Comparison of ENCODE assay signal across 25 mouse cellular contexts in genomic region chr7:138854201-138854600, GRCm38 (mm10). TPM values are rescaled to one million over a fixed set of nuclear protein-coding genes. Genes with fewer than 3 reads are reported as not detected.
DNase-seq lines count a peak whose midpoint lies in the region; ATAC-seq and TF ChIP-seq lines count a peak whose summit lies in the region.
"Had no signal": no experiment of that assay in that cellular context is flagged by ENCODE, and none has a peak within 500 bp of the region (broad histone marks: within the 10 kb centered on the region; RNA-seq: fewer than 3 reads in every experiment).

No protein-coding gene starts in this region.

- no peak overlapping the region for H3K9ac ChIP-seq in midbrain, embryonic 11.5 days (ENCODE audit: low read length)
- no peak overlapping the region for H3K9ac ChIP-seq in midbrain, embryonic 14.5 days (replicated peaks; ENCODE audit: low read length)
- H3K9ac ChIP-seq in ES-Bruce4 (ENCODE audit: low read depth, poor library complexity, severe bottlenecking) (no peak overlapping the region), ES-E14 (ENCODE audit: insufficient read depth, low read depth, low read length, poor library complexity, severe bottlenecking) (no peak overlapping the region)
- no peak overlapping the region for H3K9ac ChIP-seq in hindbrain, embryonic 16.5 days (ENCODE audit: low read depth, low read length)
- H3K9ac ChIP-seq: embryonic facial prominence, embryonic 12.5 days; forebrain, embryonic 13.5 days; forebrain, embryonic 15.5 days; forebrain, postnatal 0 days had no signal

- H3K4me3 ChIP-seq in midbrain, embryonic 11.5 days (ENCODE audit: low read depth, low read length), result no peak overlapping the region
- no peak overlapping the region for H3K4me3 ChIP-seq in midbrain, embryonic 14.5 days (replicated peaks; ENCODE audit: low read depth, low read length)
- H3K4me3 ChIP-seq in ES-Bruce4 (ENCODE audit: low read depth, low read length) (no peak overlapping the region), ES-E14 (ENCODE audit: insufficient read depth in 1 of 2, low read depth in 1 of 2, low read length in 2 of 2, poor library complexity in 1 of 2, severe bottlenecking in 1 of 2) (no peak overlapping the region)
- H3K4me3 ChIP-seq in hindbrain, embryonic 16.5 days (ENCODE audit: low read length), result no peak overlapping the region
- H3K4me3 ChIP-seq: embryonic facial prominence, embryonic 10.5 days; embryonic facial prominence, embryonic 12.5 days; forebrain, embryonic 13.5 days; forebrain, embryonic 15.5 days had no signal

- no peaks in the 10 kb centered on the region for H3K36me3 ChIP-seq in midbrain, embryonic 11.5 days (ENCODE audit: control insufficient read depth, insufficient read depth, low read length)
- peaks cover 55% of the 10 kb centered on the region for H3K36me3 ChIP-seq in midbrain, embryonic 14.5 days (ENCODE audit: control insufficient read depth, insufficient read depth, low read length)
- H3K36me3 ChIP-seq in ES-Bruce4 (ENCODE audit: control insufficient read depth, insufficient read depth, low read length, poor library complexity, severe bottlenecking) (peaks cover 24% of the 10 kb centered on the region), ES-E14 (ENCODE audit: control insufficient read depth, insufficient read depth, low read length, poor library complexity, severe bottlenecking) (peaks cover 28% of the 10 kb centered on the region)
- H3K36me3 ChIP-seq in hindbrain, embryonic 16.5 days (ENCODE audit: control insufficient read depth, insufficient read depth, low read length), result peaks cover 6% of the 10 kb centered on the region

- WGBS in midbrain, embryonic 11.5 days, result 93% methylated on average over 2 of the region's 2 CpGs
- WGBS in midbrain, embryonic 14.5 days, result over 99% methylated on average over 2 of the region's 2 CpGs
- WGBS in hindbrain, embryonic 16.5 days, result 95% methylated on average over 2 of the region's 2 CpGs

- no peaks in the 10 kb centered on the region for H3K9me3 ChIP-seq in midbrain, embryonic 11.5 days (ENCODE audit: control insufficient read depth, low read length)
- H3K9me3 ChIP-seq in midbrain, embryonic 14.5 days (ENCODE audit: control insufficient read depth, low read length), result no peaks in the 10 kb centered on the region
- H3K9me3 ChIP-seq in ES-Bruce4 (replicated peaks; ENCODE audit: control insufficient read depth, insufficient read depth, low read length, poor library complexity, severe bottlenecking) (no peaks in the 10 kb centered on the region), ES-E14 (ENCODE audit: control insufficient read depth, insufficient read depth, low read depth, low read length) (no peaks in the 10 kb centered on the region)
- H3K9me3 ChIP-seq in hindbrain, embryonic 16.5 days (ENCODE audit: control insufficient read depth, low read length), result no peaks in the 10 kb centered on the region
- H3K9me3 ChIP-seq: embryonic facial prominence, embryonic 10.5 days; embryonic facial prominence, embryonic 12.5 days; forebrain, embryonic 13.5 days; forebrain, embryonic 15.5 days; G1E had no signal

- no peak overlapping the region for H3K4me2 ChIP-seq in midbrain, embryonic 11.5 days
- H3K4me2 ChIP-seq in midbrain, embryonic 14.5 days (ENCODE audit: low read length), result no peak overlapping the region
- no peak overlapping the region for H3K4me2 ChIP-seq in hindbrain, embryonic 16.5 days (ENCODE audit: low read length)
- H3K4me2 ChIP-seq: embryonic facial prominence, embryonic 12.5 days; forebrain, embryonic 13.5 days; forebrain, embryonic 15.5 days had no signal

- no peak for TF ChIP-seq EP300 in ES-Bruce4 (IDR thresholded peaks at IDR 0.05; ENCODE audit: insufficient read depth, low read depth, low read length)

- ATAC-seq in midbrain, embryonic 11.5 days (ENCODE audit: low FRiP score), result no peak
- ATAC-seq in midbrain, embryonic 14.5 days (ENCODE audit: low FRiP score, low TSS enrichment), result no peak
- no peak for ATAC-seq in CD4-positive, CD25-positive, alpha-beta regulatory T cell, adult 4 months
- ATAC-seq in hindbrain, embryonic 16.5 days, result no peak
- ATAC-seq: activated CD4-positive, CD25-positive, alpha-beta regulatory T cell, adult 4 months; forebrain, embryonic 13.5 days; forebrain, embryonic 15.5 days; forebrain, postnatal 0 days; Patski had no signal

- TF ChIP-seq POLR2A in ES-Bruce4 (IDR thresholded peaks at IDR 0.05; ENCODE audit: insufficient read depth, low read length), result no peak

- no peaks in the 10 kb centered on the region for H3K27me3 ChIP-seq in midbrain, embryonic 11.5 days (ENCODE audit: control insufficient read depth, insufficient read depth, low read length)
- no peaks in the 10 kb centered on the region for H3K27me3 ChIP-seq in midbrain, embryonic 14.5 days (ENCODE audit: control insufficient read depth, insufficient read depth, low read length)
- H3K27me3 ChIP-seq in ES-Bruce4 (ENCODE audit: control insufficient read depth, insufficient read depth, low read length, poor library complexity, severe bottlenecking), result no peaks in the 10 kb centered on the region
- H3K27me3 ChIP-seq in hindbrain, embryonic 16.5 days (replicated peaks; ENCODE audit: control insufficient read depth, insufficient read depth, low read length), result no peaks in the 10 kb centered on the region
- H3K27me3 ChIP-seq: CH12.LX; embryonic facial prominence, embryonic 12.5 days; forebrain, embryonic 13.5 days; forebrain, embryonic 15.5 days; Patski had no signal

- no peak overlapping the region for H3K27ac ChIP-seq in midbrain, embryonic 11.5 days (ENCODE audit: low read depth, low read length)
- no peak overlapping the region for H3K27ac ChIP-seq in midbrain, embryonic 14.5 days (replicated peaks; ENCODE audit: low read depth, low read length)
- H3K27ac ChIP-seq in ES-Bruce4 (ENCODE audit: insufficient read depth, low read length) (peak overlapping the region; percentile 51), ES-E14 (ENCODE audit: insufficient read depth, low read depth, low read length, poor library complexity, severe bottlenecking) (peak overlapping the region; percentile 96; the same call in 1 of the 2 replicates)
- no peak overlapping the region for H3K27ac ChIP-seq in hindbrain, embryonic 16.5 days (ENCODE audit: low read depth, low read length)
- H3K27ac ChIP-seq: embryonic facial prominence, embryonic 10.5 days; embryonic facial prominence, embryonic 12.5 days; forebrain, embryonic 13.5 days; forebrain, embryonic 15.5 days had no signal

- in situ Hi-C loops in ES-E14 (cut with MboI; ENCODE audit: low sequenced_read_pairs in 2 of 2, unreplicated experiment in 2 of 2), result no loop called here

- peaks cover 4% of the 10 kb centered on the region; the same call in 1 of the 2 replicates for H3K4me1 ChIP-seq in midbrain, embryonic 11.5 days (ENCODE audit: control insufficient read depth, insufficient read depth, low read length)
- peaks cover 5% of the 10 kb centered on the region; the same call in 1 of the 2 replicates for H3K4me1 ChIP-seq in midbrain, embryonic 14.5 days (ENCODE audit: control insufficient read depth, insufficient read depth, low read length)
- H3K4me1 ChIP-seq in ES-Bruce4 (ENCODE audit: control insufficient read depth, insufficient read depth, low read length) (peaks cover 8% of the 10 kb centered on the region), ES-E14 (ENCODE audit: control insufficient read depth in 2 of 2, insufficient read depth in 2 of 2, low read length in 2 of 2, poor library complexity in 1 of 2) (peaks cover 25 to 34% of the 10 kb centered on the region in 2 experiments)
- H3K4me1 ChIP-seq in hindbrain, embryonic 16.5 days (ENCODE audit: control insufficient read depth, insufficient read depth, low read depth, low read length), result peaks cover 10% of the 10 kb centered on the region

- peak; percentile 62 for DNase-seq in midbrain, embryonic 11.5 days (ENCODE audit: low spot score, missing footprints)
- no peak for DNase-seq in midbrain, embryonic 14.5 days
- DNase-seq in ES-E14 (ENCODE audit: low read depth, low spot score) (no peak), ZHBTc4 (ENCODE audit: low read depth, low spot score) (peak; percentile 51)
- no peak for DNase-seq in ovary, postnatal 14 days (ENCODE audit: low spot score)
- DNase-seq: adrenal gland, adult 8-10 months; adrenal gland, postnatal 14 days; adrenal gland, postnatal 36 days; cerebellum, adult 11-12 months; cerebellum, adult 2 months; cerebellum, adult 9-10 months; cerebellum, postnatal 10 days; cerebellum, postnatal 25 days; forebrain, postnatal 0 days had no signal

- no peak for TF ChIP-seq CTCF in ES-Bruce4 (IDR thresholded peaks at IDR 0.05; ENCODE audit: low read depth, low read length)

TF ChIP-seq in ES-E14, 5 proteins besides CTCF, POLR2A, EP300 and RAD21 (continues in another document):
- TF ChIP-seq CHD2 (IDR thresholded peaks at IDR 0.05; ENCODE audit: low read depth, low read length), result no peak
- no peak for TF ChIP-seq MAFK (IDR thresholded peaks at IDR 0.05; ENCODE audit: insufficient read depth, low read depth, low read length)
- no peak for TF ChIP-seq HCFC1 (IDR thresholded peaks at IDR 0.05; ENCODE audit: borderline replicate concordance, insufficient read depth, low read length)

RNA-seq across cellular contexts. Expression of gene Mapk1ip1, which starts 8.1 kb away (rescaled TPM):
- polyA plus RNA-seq in midbrain, embryonic 11.5 days (2014; fragmentation: Nextera tagmentation; extraction: Ambion mirVana), result 16.2 and 16.8 TPM in 2 replicates
- polyA plus RNA-seq in midbrain, embryonic 14.5 days (2014; fragmentation: Nextera tagmentation; extraction: Ambion mirVana), result 28.6 and 29.4 TPM in 2 replicates
- 22.9 and 24.7 TPM in 2 replicates for polyA plus RNA-seq in ES-Bruce4 (2011; ENCODE audit: insufficient read depth, insufficient read length, low read depth, missing spikeins)
- total RNA-seq in ES-E14 (2012; rRNA removed), result 11.0 and 13.3 TPM in 2 replicates
- 10 to 100 TPM; 22.8 to 23.1 TPM for polyA plus RNA-seq in CD4-positive, CD25-positive, alpha-beta regulatory T cell, adult 4 months (2017; shearing (Covaris generic))
- polyA plus RNA-seq in hindbrain, embryonic 16.5 days (2015; fragmentation: Nextera tagmentation; extraction: Ambion mirVana), result 36.6 and 37.4 TPM in 2 replicates

RNA-seq across cellular contexts. Expression of gene Ppp2r2d, which starts 8.3 kb away (rescaled TPM):
- polyA plus RNA-seq in midbrain, embryonic 11.5 days (2014; fragmentation: Nextera tagmentation; extraction: Ambion mirVana), result 76.2 and 79.7 TPM in 2 replicates
- 95.8 and 100 TPM in 2 replicates for polyA plus RNA-seq in midbrain, embryonic 14.5 days (2014; fragmentation: Nextera tagmentation; extraction: Ambion mirVana)
- 85.7 and 88.8 TPM in 2 replicates for polyA plus RNA-seq in ES-Bruce4 (2011; ENCODE audit: insufficient read depth, insufficient read length, low read depth, missing spikeins)
- 96.6 and 110 TPM in 2 replicates for total RNA-seq in ES-E14 (2012; rRNA removed)
- polyA plus RNA-seq in CD4-positive, CD25-positive, alpha-beta regulatory T cell, adult 4 months (2017; shearing (Covaris generic)), result 10 to 100 TPM; 14.2 to 15.9 TPM
- polyA plus RNA-seq in hindbrain, embryonic 16.5 days (2015; fragmentation: Nextera tagmentation; extraction: Ambion mirVana), result 38.0 and 75.2 TPM in 2 replicates

RNA-seq across cellular contexts. Expression of gene Bnip3, which starts 55.1 kb away (rescaled TPM):
- polyA plus RNA-seq in midbrain, embryonic 11.5 days (2014; fragmentation: Nextera tagmentation; extraction: Ambion mirVana), result 80.0 and 86.1 TPM in 2 replicates
- polyA plus RNA-seq in midbrain, embryonic 14.5 days (2014; fragmentation: Nextera tagmentation; extraction: Ambion mirVana), result 92.6 and 93.8 TPM in 2 replicates
- polyA plus RNA-seq in ES-Bruce4 (2011; ENCODE audit: insufficient read depth, insufficient read length, low read depth, missing spikeins), result 70.8 and 73.7 TPM in 2 replicates
- 56.6 and 73.8 TPM in 2 replicates for total RNA-seq in ES-E14 (2012; rRNA removed)
- 10 to 100 TPM; 18.6 to 23.3 TPM for polyA plus RNA-seq in CD4-positive, CD25-positive, alpha-beta regulatory T cell, adult 4 months (2017; shearing (Covaris generic))
- 118 and 142 TPM in 2 replicates for polyA plus RNA-seq in hindbrain, embryonic 16.5 days (2015; fragmentation: Nextera tagmentation; extraction: Ambion mirVana)

Comparison
In these comparisons a context has a peak if more than half of its experiments do, and no peak if none do; other contexts are left out.
1. DNase-seq: peak in midbrain, embryonic 11.5 days (single experiment) and ZHBTc4 (single experiment); none in midbrain, embryonic 14.5 days (single experiment), ES-E14 (single experiment) and ovary, postnatal 14 days (single experiment).
2. H3K27ac ChIP-seq: peak in ES-Bruce4 (single experiment) and ES-E14 (single experiment); none in midbrain, embryonic 11.5 days (single experiment), midbrain, embryonic 14.5 days (single experiment) and hindbrain, embryonic 16.5 days (single experiment).